Comparison of ENCODE assay signal across 8 mouse cellular contexts in genomic region chr15:101976641-101977040, GRCm38 (mm10). TPM values are rescaled to one million over a fixed set of nuclear protein-coding genes. Genes with fewer than 3 reads are reported as not detected.
A peak's percentile ranks its signal among the peaks of the same experiment; 100 is the strongest.
DNase-seq lines count a peak whose midpoint lies in the region; ATAC-seq and TF ChIP-seq lines count a peak whose summit lies in the region.

No protein-coding gene starts in this region.

- 53% methylated on average over 3 of the region's 3 CpGs for WGBS in forebrain, embryonic 16.5 days
- WGBS in stomach, embryonic 16.5 days = 50% methylated on average over 3 of the region's 3 CpGs

- no peaks in the 10 kb centered on the region for H3K9me3 ChIP-seq in forebrain, embryonic 16.5 days (ENCODE audit: control insufficient read depth, low read length)
- no peaks in the 10 kb centered on the region for H3K9me3 ChIP-seq in stomach, embryonic 16.5 days (replicated peaks; ENCODE audit: control insufficient read depth, low read length)

- H3K4me3 ChIP-seq in testis, adult 2 months (ENCODE audit: control insufficient read depth, low read depth, low read length) = no peak overlapping the region
- no peak overlapping the region for H3K4me3 ChIP-seq in forebrain, embryonic 16.5 days (replicated peaks; ENCODE audit: low read length)
- H3K4me3 ChIP-seq in stomach, embryonic 16.5 days (replicated peaks; ENCODE audit: low read length) = no peak overlapping the region; the same call in 1 of the 2 replicates

- no peak for TF ChIP-seq CTCF in testis, adult 2 months (IDR thresholded peaks at IDR 0.05; ENCODE audit: control insufficient read depth, insufficient read depth, insufficient replicate concordance, low read depth, low read length)

- H3K4me1 ChIP-seq in testis, adult 2 months (ENCODE audit: control insufficient read depth, insufficient read depth, low read length) = peaks cover 18% of the 10 kb centered on the region
- H3K4me1 ChIP-seq in forebrain, embryonic 16.5 days (replicated peaks; ENCODE audit: control insufficient read depth, insufficient read depth, low read length) = peaks cover 10% of the 10 kb centered on the region
- H3K4me1 ChIP-seq in stomach, embryonic 16.5 days (ENCODE audit: control insufficient read depth, insufficient read depth, low read length) = peaks cover 44% of the 10 kb centered on the region

- DNase-seq in testis, postnatal 14 days (ENCODE audit: low spot score) = no peak
- peak; percentile 55 to 63 for DNase-seq in kidney, postnatal 36 days
- no peak for DNase-seq in gastrocnemius, postnatal 4 days (ENCODE audit: low spot score in 2 of 2)
- DNase-seq in thymus, postnatal 10 days (ENCODE audit: low spot score in 2 of 2) = no peak

- peak overlapping the region; percentile 84; the same call in 1 of the 2 replicates for H3K4me2 ChIP-seq in forebrain, embryonic 16.5 days (ENCODE audit: low read length)
- H3K4me2 ChIP-seq in stomach, embryonic 16.5 days (ENCODE audit: low read depth, low read length) = peak overlapping the region; percentile 50; the same call in 1 of the 2 replicates

- TF ChIP-seq POLR2A in testis, adult 2 months (IDR thresholded peaks at IDR 0.05; ENCODE audit: control insufficient read depth, low read depth, low read length) = no peak

- no peaks in the 10 kb centered on the region for H3K36me3 ChIP-seq in testis, adult 2 months (ENCODE audit: control insufficient read depth, insufficient read depth, low read length)
- H3K36me3 ChIP-seq in forebrain, embryonic 16.5 days (ENCODE audit: control insufficient read depth, insufficient read depth) = no peaks in the 10 kb centered on the region
- H3K36me3 ChIP-seq in stomach, embryonic 16.5 days (ENCODE audit: control insufficient read depth, insufficient read depth, low read length) = no peaks in the 10 kb centered on the region

- no peaks in the 10 kb centered on the region for H3K27me3 ChIP-seq in testis, adult 2 months (ENCODE audit: control insufficient read depth, insufficient read depth, low read length)
- H3K27me3 ChIP-seq in forebrain, embryonic 16.5 days (replicated peaks; ENCODE audit: control insufficient read depth, insufficient read depth, low read length) = no peaks in the 10 kb centered on the region
- H3K27me3 ChIP-seq in stomach, embryonic 16.5 days (ENCODE audit: control insufficient read depth, insufficient read depth, low read length) = no peaks in the 10 kb centered on the region

- peak overlapping the region; percentile 41; the same call in 1 of the 2 replicates for H3K27ac ChIP-seq in testis, adult 2 months (ENCODE audit: control insufficient read depth, insufficient read depth, low read depth, low read length)
- H3K27ac ChIP-seq in forebrain, embryonic 16.5 days (ENCODE audit: low read length) = no peak overlapping the region
- H3K27ac ChIP-seq in stomach, embryonic 16.5 days (ENCODE audit: low read length) = peak overlapping the region; percentile 94

- H3K9ac ChIP-seq in forebrain, embryonic 16.5 days (replicated peaks; ENCODE audit: low read depth, low read length) = peak overlapping the region; percentile 60; the same call in 1 of the 2 replicates
- H3K9ac ChIP-seq in stomach, embryonic 16.5 days (ENCODE audit: low read length) = peak overlapping the region; percentile 70

- ATAC-seq in forebrain, embryonic 16.5 days = no peak
- no peak for ATAC-seq in stomach, embryonic 16.5 days (ENCODE audit: insufficient read depth, low FRiP score)
- no peak for ATAC-seq in monocyte, adult 5-6 weeks (replicated peaks; ENCODE audit: insufficient number of reproducible peaks, low FRiP score, low TSS enrichment, poor library complexity, severe bottlenecking)

RNA-seq across cellular contexts. Expression of gene Krt78, which starts 22.6 kb away (rescaled TPM):
- 0.48 and 0.63 TPM in 2 replicates for polyA plus RNA-seq in testis, adult 2 months (2012; rRNA removed)
- polyA plus RNA-seq in forebrain, embryonic 16.5 days (2015; fragmentation: Nextera tagmentation; extraction: Ambion mirVana) = not detected in 2 replicates
- 23.6 and 43.1 TPM in 2 replicates for polyA plus RNA-seq in stomach, embryonic 16.5 days (2015; fragmentation: Nextera tagmentation; extraction: Ambion mirVana)
- total RNA-seq in monocyte, adult 5-6 weeks (2017) = not detected in 3 replicates
- not detected for total RNA-seq in gastrocnemius, postnatal 4 days (2021)

RNA-seq across cellular contexts. Expression of gene Krt8, which starts 27.6 kb away (rescaled TPM):
- 9.3 and 16.7 TPM in 2 replicates for polyA plus RNA-seq in testis, adult 2 months (2012; rRNA removed)
- polyA plus RNA-seq in forebrain, embryonic 16.5 days (2015; fragmentation: Nextera tagmentation; extraction: Ambion mirVana) = 2.4 and 3.7 TPM in 2 replicates
- polyA plus RNA-seq in stomach, embryonic 16.5 days (2015; fragmentation: Nextera tagmentation; extraction: Ambion mirVana) = 1,152 and 1,422 TPM in 2 replicates
- total RNA-seq in monocyte, adult 5-6 weeks (2017) = 0.19 to 0.68 TPM in 2 of 3 replicates, not detected in the other
- 1 to 10 TPM; 4.0 to 4.7 TPM for total RNA-seq in gastrocnemius, postnatal 4 days (2021)

RNA-seq across cellular contexts. Expression of gene Krt79, which starts 36.5 kb away (rescaled TPM):
- 0.40 and 0.61 TPM in 2 replicates for polyA plus RNA-seq in testis, adult 2 months (2012; rRNA removed)
- 0.15 and 0.38 TPM in 2 replicates for polyA plus RNA-seq in forebrain, embryonic 16.5 days (2015; fragmentation: Nextera tagmentation; extraction: Ambion mirVana)
- 1.9 and 2.0 TPM in 2 replicates for polyA plus RNA-seq in stomach, embryonic 16.5 days (2015; fragmentation: Nextera tagmentation; extraction: Ambion mirVana)
- not detected in 3 replicates for total RNA-seq in monocyte, adult 5-6 weeks (2017)
- total RNA-seq in gastrocnemius, postnatal 4 days (2021) = under 1 TPM; 0.44 to 0.47 TPM

RNA-seq across cellular contexts. Expression of gene Krt18, which starts 51.3 kb away (rescaled TPM):
- 0.52 and 5.1 TPM in 2 replicates for polyA plus RNA-seq in testis, adult 2 months (2012; rRNA removed)
- 4.4 TPM in 2 replicates for polyA plus RNA-seq in forebrain, embryonic 16.5 days (2015; fragmentation: Nextera tagmentation; extraction: Ambion mirVana)
- polyA plus RNA-seq in stomach, embryonic 16.5 days (2015; fragmentation: Nextera tagmentation; extraction: Ambion mirVana) = 550 and 609 TPM in 2 replicates
- 1.1 to 4.4 TPM (median 3.5 TPM) in 3 replicates for total RNA-seq in monocyte, adult 5-6 weeks (2017)
- total RNA-seq in gastrocnemius, postnatal 4 days (2021) = 1 to 10 TPM; 2.3 to 5.8 TPM

RNA-seq across cellular contexts. Expression of gene Krt4, which starts 52.1 kb away (rescaled TPM):
- 0.20 TPM in 1 of 2 replicates, not detected in the other for polyA plus RNA-seq in testis, adult 2 months (2012; rRNA removed)
- 0.55 TPM in 1 of 2 replicates, not detected in the other for polyA plus RNA-seq in forebrain, embryonic 16.5 days (2015; fragmentation: Nextera tagmentation; extraction: Ambion mirVana)
- 2,205 and 3,875 TPM in 2 replicates for polyA plus RNA-seq in stomach, embryonic 16.5 days (2015; fragmentation: Nextera tagmentation; extraction: Ambion mirVana)
- total RNA-seq in monocyte, adult 5-6 weeks (2017) = not detected in 3 replicates
- under 1 TPM; 0.44 to 0.67 TPM for total RNA-seq in gastrocnemius, postnatal 4 days (2021)

Comparison
In these comparisons a context has a peak if more than half of its experiments do, and no peak if none do; other contexts are left out.
1. DNase-seq: peak in kidney, postnatal 36 days (2 of 2); none in testis, postnatal 14 days (single experiment), gastrocnemius, postnatal 4 days (0 of 2) and thymus, postnatal 10 days (0 of 2).
2. RNA of gene Krt78, which starts 22.6 kb away (polyA plus RNA-seq): 23.6 to 43.1 TPM in stomach, embryonic 16.5 days; 0.48 to 0.63 TPM in testis, adult 2 months and not detected in forebrain, embryonic 16.5 days; every median in the first group is over 10 times any median in the second.
3. RNA of gene Krt8, which starts 27.6 kb away (polyA plus RNA-seq): 1,152 to 1,422 TPM in stomach, embryonic 16.5 days; 9.3 to 16.7 TPM in testis, adult 2 months and 2.4 to 3.7 TPM in forebrain, embryonic 16.5 days; every median in the first group is over 10 times any median in the second.